In the genomic region with DNA sequence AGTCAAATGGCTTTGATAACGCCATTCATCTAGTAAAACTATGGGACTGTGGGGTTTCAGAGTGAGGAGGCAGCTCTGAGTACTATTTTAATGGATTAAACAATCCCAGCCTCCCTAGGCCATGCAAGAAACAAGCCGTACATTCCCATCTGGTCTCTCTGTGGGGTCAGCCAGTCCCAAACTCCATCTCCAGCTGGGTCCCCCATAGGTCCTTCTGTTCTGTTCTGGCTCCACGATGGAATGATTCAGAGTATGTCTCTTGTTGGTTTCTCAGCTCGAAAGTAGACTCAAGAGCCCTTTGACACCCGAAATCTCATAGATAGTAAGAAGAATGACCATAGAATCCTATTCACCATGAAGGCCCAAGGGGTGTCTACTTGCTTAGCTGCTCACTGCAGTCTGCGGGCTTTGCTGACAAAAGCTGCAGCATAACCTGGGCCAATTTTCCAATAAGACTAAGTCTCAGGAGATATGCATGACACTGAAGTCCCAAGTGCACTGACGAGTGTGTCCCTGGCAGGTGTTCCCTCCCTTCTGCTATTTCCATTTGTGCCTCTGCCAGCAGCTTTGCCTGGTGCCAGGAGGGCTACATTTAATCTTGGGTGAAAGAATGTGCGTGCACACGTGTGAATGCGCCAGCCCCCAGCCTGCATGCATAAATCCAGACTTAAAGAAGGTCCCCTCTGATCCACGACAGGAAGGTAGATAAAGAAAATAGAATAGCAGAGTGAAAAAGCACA, we compare ENCODE assay signal across 12 mouse cellular contexts.
DNase-seq lines count a peak whose midpoint lies in the region; ATAC-seq lines count a peak whose summit lies in the region.
"Had no signal": no experiment of that assay in that cellular context is flagged by ENCODE, and none has a peak within 500 bp of the region (broad histone marks: within the 10 kb centered on the region; RNA-seq: fewer than 3 reads in every experiment).

No protein-coding gene starts in this region.

- H3K36me3 ChIP-seq in heart, embryonic 12.5 days = no peaks in the 10 kb centered on the region
- no peaks in the 10 kb centered on the region for H3K36me3 ChIP-seq in neural tube, embryonic 13.5 days
- no peaks in the 10 kb centered on the region for H3K36me3 ChIP-seq in neural tube, embryonic 15.5 days
- H3K36me3 ChIP-seq in forebrain, embryonic 16.5 days (ENCODE audit: control insufficient read depth, insufficient read depth) = no peaks in the 10 kb centered on the region
- H3K36me3 ChIP-seq: hindbrain, embryonic 12.5 days; limb, embryonic 15.5 days had no signal

- no peak overlapping the region for H3K9ac ChIP-seq in heart, embryonic 12.5 days
- H3K9ac ChIP-seq in neural tube, embryonic 13.5 days = no peak overlapping the region
- no peak overlapping the region for H3K9ac ChIP-seq in neural tube, embryonic 15.5 days (replicated peaks)
- H3K9ac ChIP-seq in forebrain, embryonic 16.5 days (replicated peaks; ENCODE audit: low read depth, low read length) = no peak overlapping the region
- H3K9ac ChIP-seq: hindbrain, embryonic 12.5 days; limb, embryonic 15.5 days had no signal

- peaks cover 29% of the 10 kb centered on the region for H3K4me1 ChIP-seq in heart, embryonic 12.5 days (replicated peaks)
- peaks cover 27% of the 10 kb centered on the region for H3K4me1 ChIP-seq in neural tube, embryonic 13.5 days (replicated peaks)
- H3K4me1 ChIP-seq in neural tube, embryonic 15.5 days = peaks cover 24% of the 10 kb centered on the region
- peaks cover 23% of the 10 kb centered on the region for H3K4me1 ChIP-seq in forebrain, embryonic 16.5 days (replicated peaks; ENCODE audit: control insufficient read depth, insufficient read depth, low read length)
- H3K4me1 ChIP-seq: limb, embryonic 15.5 days had no signal

- DNase-seq in heart, adult 18-20 months = peak; percentile 53 to 64
- DNase-seq in retina, postnatal 1 day = no peak
- DNase-seq in testis, postnatal 14 days (ENCODE audit: low spot score) = no peak
- DNase-seq: lung, postnatal 36 days; spleen, adult 18-20 months; thymus, adult 2 months had no signal

- no peak for ATAC-seq in heart, embryonic 12.5 days (ENCODE audit: insufficient number of reproducible peaks, low FRiP score)
- ATAC-seq in neural tube, embryonic 13.5 days (ENCODE audit: low read depth) = no peak
- no peak for ATAC-seq in neural tube, embryonic 15.5 days (ENCODE audit: low FRiP score)
- ATAC-seq in forebrain, embryonic 16.5 days = peak; percentile 32

- no peak overlapping the region for H3K4me2 ChIP-seq in heart, embryonic 12.5 days
- H3K4me2 ChIP-seq in neural tube, embryonic 13.5 days = no peak overlapping the region
- no peak overlapping the region for H3K4me2 ChIP-seq in neural tube, embryonic 15.5 days
- no peak overlapping the region for H3K4me2 ChIP-seq in forebrain, embryonic 16.5 days (ENCODE audit: low read length)
- H3K4me2 ChIP-seq: hindbrain, embryonic 12.5 days; limb, embryonic 15.5 days had no signal

- H3K27ac ChIP-seq in heart, embryonic 12.5 days (ENCODE audit: poor library complexity, severe bottlenecking) = no peak overlapping the region
- H3K27ac ChIP-seq in neural tube, embryonic 13.5 days (replicated peaks) = peak overlapping the region; percentile 42; the same call in 1 of the 2 replicates
- no peak overlapping the region for H3K27ac ChIP-seq in neural tube, embryonic 15.5 days (replicated peaks)
- H3K27ac ChIP-seq in forebrain, embryonic 16.5 days (ENCODE audit: low read length) = no peak overlapping the region
- H3K27ac ChIP-seq: hindbrain, embryonic 12.5 days; limb, embryonic 15.5 days had no signal

- WGBS in heart, embryonic 12.5 days = 67% methylated on average over 11 of the region's 11 CpGs
- 65% methylated on average over 11 of the region's 11 CpGs for WGBS in neural tube, embryonic 13.5 days
- WGBS in neural tube, embryonic 15.5 days = 54% methylated on average over 11 of the region's 11 CpGs
- WGBS in forebrain, embryonic 16.5 days = 48% methylated on average over 11 of the region's 11 CpGs

- no peak overlapping the region for H3K4me3 ChIP-seq in heart, embryonic 12.5 days
- no peak overlapping the region for H3K4me3 ChIP-seq in neural tube, embryonic 13.5 days
- no peak overlapping the region for H3K4me3 ChIP-seq in neural tube, embryonic 15.5 days (replicated peaks)
- no peak overlapping the region for H3K4me3 ChIP-seq in forebrain, embryonic 16.5 days (replicated peaks; ENCODE audit: low read length)
- H3K4me3 ChIP-seq: hindbrain, embryonic 12.5 days; limb, embryonic 15.5 days had no signal

- no peaks in the 10 kb centered on the region for H3K27me3 ChIP-seq in heart, embryonic 12.5 days (replicated peaks)
- H3K27me3 ChIP-seq in neural tube, embryonic 13.5 days = no peaks in the 10 kb centered on the region
- no peaks in the 10 kb centered on the region for H3K27me3 ChIP-seq in neural tube, embryonic 15.5 days (replicated peaks)
- no peaks in the 10 kb centered on the region for H3K27me3 ChIP-seq in forebrain, embryonic 16.5 days (replicated peaks; ENCODE audit: control insufficient read depth, insufficient read depth, low read length)
- H3K27me3 ChIP-seq: hindbrain, embryonic 12.5 days had no signal

- H3K9me3 ChIP-seq in heart, embryonic 12.5 days (replicated peaks) = no peaks in the 10 kb centered on the region
- no peaks in the 10 kb centered on the region for H3K9me3 ChIP-seq in neural tube, embryonic 13.5 days
- no peaks in the 10 kb centered on the region for H3K9me3 ChIP-seq in neural tube, embryonic 15.5 days (replicated peaks)
- no peaks in the 10 kb centered on the region for H3K9me3 ChIP-seq in forebrain, embryonic 16.5 days (ENCODE audit: control insufficient read depth, low read length)
- H3K9me3 ChIP-seq: hindbrain, embryonic 12.5 days; limb, embryonic 15.5 days had no signal

Comparison
In these comparisons a context has a peak if more than half of its experiments do, and no peak if none do; other contexts are left out.
1. DNase-seq: peak in heart, adult 18-20 months (2 of 2); none in retina, postnatal 1 day (single experiment) and testis, postnatal 14 days (single experiment).